Mouse (Mus musculus): ENCODE measurements at regions not wholly inside any gene's neighbourhood (a gene's known extent, or its start where the extent isn't known, plus 50 kb on each side); places are given as distances from the start of the nearest gene placed in this dataset.

GRCm38 (mm10) chr13:32544986-32545740 lies 206.6 kb upstream of the Gmds start:
- DNase-seq (ENCODE audit: low spot score in 2 of 2), result no peak

- DNase-seq (ENCODE audit: low spot score in 2 of 2), result no peak
Observed at GRCm38 (mm10) chr13:32541611-32542010, 203.1 kb upstream of the Gmds start.

GRCm38 (mm10) chr13:32536241-32536640 lies 197.7 kb upstream of the Gmds start:
- no peak for DNase-seq (ENCODE audit: low spot score in 2 of 2)

GRCm38 (mm10) chr13:32535602-32536001 lies 197.1 kb upstream of the Gmds start:
- DNase-seq (ENCODE audit: low spot score in 2 of 2), result no peak

GRCm38 (mm10) chr13:32530926-32531512 lies 192.5 kb upstream of the Gmds start:
- DNase-seq (ENCODE audit: low spot score in 2 of 2), result no peak

- no peak for DNase-seq (ENCODE audit: low spot score in 2 of 2)
Observed at GRCm38 (mm10) chr13:32518611-32519344, 180.2 kb upstream of the Gmds start.

GRCm38 (mm10) chr13:32517514-32517913 lies 179.0 kb upstream of the Gmds start:
- DNase-seq (ENCODE audit: low spot score in 2 of 2), result no peak

- DNase-seq (ENCODE audit: low spot score in 2 of 2), result no peak
Observed at GRCm38 (mm10) chr13:32509231-32510023, 170.9 kb upstream of the Gmds start.

GRCm38 (mm10) chr13:32508447-32508846 lies 169.9 kb upstream of the Gmds start:
- no peak for DNase-seq (ENCODE audit: low spot score in 2 of 2)

- no peak for DNase-seq (ENCODE audit: low spot score in 2 of 2)
Observed at GRCm38 (mm10) chr13:32507825-32508224, 169.3 kb upstream of the Gmds start.

- no peak for DNase-seq (ENCODE audit: low spot score in 2 of 2)
Observed at GRCm38 (mm10) chr13:32498205-32498790, 159.8 kb upstream of the Gmds start.

GRCm38 (mm10) chr13:32496263-32496662 lies 157.7 kb upstream of the Gmds start:
- DNase-seq (ENCODE audit: low spot score in 2 of 2), result no peak

- no peak for DNase-seq (ENCODE audit: low spot score in 2 of 2)
Observed at GRCm38 (mm10) chr13:32495063-32495462, 156.5 kb upstream of the Gmds start.

GRCm38 (mm10) chr13:32493806-32494205 lies 155.3 kb upstream of the Gmds start:
- no peak for DNase-seq (ENCODE audit: low spot score in 2 of 2)

- DNase-seq (ENCODE audit: low spot score in 2 of 2), result peak; percentile 55 to 63
Observed at GRCm38 (mm10) chr13:32493309-32493708, 154.8 kb upstream of the Gmds start.

- DNase-seq (ENCODE audit: low spot score in 2 of 2), result no peak
Observed at GRCm38 (mm10) chr13:32492566-32492965, 154.0 kb upstream of the Gmds start.

- no peak for DNase-seq (ENCODE audit: low spot score in 2 of 2)
Observed at GRCm38 (mm10) chr13:32481444-32482058, 143.0 kb upstream of the Gmds start.

- DNase-seq (ENCODE audit: low spot score in 2 of 2), result no peak
Observed at GRCm38 (mm10) chr13:32480029-32480428, 141.5 kb upstream of the Gmds start.

GRCm38 (mm10) chr13:32479118-32479818 lies 140.7 kb upstream of the Gmds start:
- no peak for DNase-seq (ENCODE audit: low spot score in 2 of 2)

- DNase-seq (ENCODE audit: low spot score in 2 of 2), result no peak
Observed at GRCm38 (mm10) chr13:32465787-32466186, 127.2 kb upstream of the Gmds start.
